Mouse (Mus musculus): Measurements from ENCODE around the gene Abca12.

- TF ChIP-seq CTCF (IDR thresholded peaks at IDR 0.05) (no peak), EP300 (IDR thresholded peaks at IDR 0.05; ENCODE audit: insufficient read depth, low read depth, low read length) (no peak)
Measured at GRCm38 (mm10) chr1:71397635-71398034, 17.1 kb downstream of the Abca12 start.

Measured in heart, adult 2 months (tissue).